Mouse (Mus musculus) cerebellum, postnatal 4 days (tissue): Measurements from ENCODE around the gene Tatdn2.

Experiments used
- DNase-seq, 2 experiments: peaks; one replicate each; pipeline ENCODE4 v3.0.0; 2022; ENCODE audit warnings: low spot score in 2 of 2, mixed read lengths in 1 of 2

Gene Tatdn2

GRCm38 (mm10) chr6:113714276-113714675, 17.4 kb downstream of the Tatdn2 start:
- no peak for DNase-seq

GRCm38 (mm10) chr6:113714797-113715196, 17.9 kb downstream of the Tatdn2 start:
- no peak for DNase-seq

- no peak for DNase-seq
Observed at GRCm38 (mm10) chr6:113717541-113717940, 20.7 kb downstream of the Tatdn2 start.

GRCm38 (mm10) chr6:113719878-113720277, 23.0 kb downstream of the Tatdn2 start, which contains the start of gene Ghrl:
Ghrl (minus strand) TSS chr6:113719880.
- no peak for DNase-seq

GRCm38 (mm10) chr6:113721061-113721460, 24.2 kb downstream of the Tatdn2 start:
- no peak for DNase-seq

- DNase-seq, result no peak
Observed at GRCm38 (mm10) chr6:113728181-113728580, 31.3 kb downstream of the Tatdn2 start.

GRCm38 (mm10) chr6:113731296-113731695, 34.4 kb downstream of the Tatdn2 start:
- DNase-seq, result no peak

GRCm38 (mm10) chr6:113737318-113738046, 40.6 kb downstream of the Tatdn2 start:
- DNase-seq, result no peak

- peak; percentile 84 to 92 for DNase-seq
Observed at GRCm38 (mm10) chr6:113740236-113741217, 43.7 kb downstream of the Tatdn2 start, which contains the start of gene Sec13. Sec13 (minus strand) TSS chr6:113740743.

- DNase-seq, result no peak
Observed at GRCm38 (mm10) chr6:113741425-113741824, 44.6 kb downstream of the Tatdn2 start.

- DNase-seq, result no peak
Observed at GRCm38 (mm10) chr6:113742321-113742720, 45.5 kb downstream of the Tatdn2 start.

GRCm38 (mm10) chr6:113743111-113743510, 46.3 kb downstream of the Tatdn2 start:
- DNase-seq, result no peak

- no peak for DNase-seq
Observed at GRCm38 (mm10) chr6:113745117-113745516, 48.3 kb downstream of the Tatdn2 start.

GRCm38 (mm10) chr6:113747284-113747683, 50.4 kb downstream of the Tatdn2 start:
- no peak for DNase-seq

- DNase-seq, result no peak
Observed at GRCm38 (mm10) chr6:113748351-113748750, 51.5 kb downstream of the Tatdn2 start.

GRCm38 (mm10) chr6:113749119-113749685, 52.4 kb downstream of the Tatdn2 start:
- no peak for DNase-seq
